Mouse (Mus musculus): ENCODE measurements around the gene Ptprm. TPM values are rescaled to one million over a fixed set of nuclear protein-coding genes. Genes with fewer than 3 reads are reported as not detected.
A peak's percentile ranks its signal among the peaks of the same experiment; 100 is the strongest.

Ptprm gene
- polyA plus RNA-seq, 1 experiment from 2014 or later = 19.5 TPM

- H3K4me3 ChIP-seq (ENCODE audit: control insufficient read depth in 1 of 2, insufficient read depth in 1 of 2, low read depth in 1 of 2, low read length in 2 of 2) = peak overlapping the region; percentile 84 to 90
- peak overlapping the region; percentile 46 to 77 for H3K27ac ChIP-seq (replicated peaks in 1 of 2; ENCODE audit: control insufficient read depth in 1 of 2, insufficient read depth in 1 of 2, low read depth in 2 of 2, low read length in 2 of 2)
- peak overlapping the region; percentile 89 for H3K9ac ChIP-seq (ENCODE audit: low read length)
- under 1% methylated on average over 68 of the region's 68 CpGs for WGBS
- no peaks in the 10 kb centered on the region for H3K36me3 ChIP-seq (ENCODE audit: control insufficient read depth, insufficient read depth, low read length)
- H3K9me3 ChIP-seq (ENCODE audit: control insufficient read depth, low read length) = 0 out of 2 replicates have a peak, but pooled peaks cover 4% of the 10 kb centered on the region
- peak overlapping the region; percentile 91 for H3K4me2 ChIP-seq (ENCODE audit: low read length)
- H3K27me3 ChIP-seq (ENCODE audit: control insufficient read depth, insufficient read depth, low read length) = no peaks in the 10 kb centered on the region
- H3K4me1 ChIP-seq (ENCODE audit: control insufficient read depth in 2 of 2, insufficient read depth in 2 of 2, low read length in 2 of 2) = peaks cover 3 to 7% of the 10 kb centered on the region in 2 experiments; a peak in 2 of 4 replicates
- peak; percentile 32 for ATAC-seq (ENCODE audit: insufficient number of reproducible peaks, insufficient read depth, low FRiP score, low read depth)
Observed at GRCm38 (mm10) chr17:67353796-67354450, 334 bp downstream of the Ptprm start.

GRCm38 (mm10) chr17:67352956-67353795, 1.1 kb downstream of the Ptprm start:
- no peak for ATAC-seq (ENCODE audit: insufficient number of reproducible peaks, insufficient read depth, low FRiP score, low read depth)
- 0 out of 2 replicates have a peak, but pooled peaks cover 4% of the 10 kb centered on the region for H3K9me3 ChIP-seq (ENCODE audit: control insufficient read depth, low read length)
- no peaks in the 10 kb centered on the region for H3K27me3 ChIP-seq (ENCODE audit: control insufficient read depth, insufficient read depth, low read length)
- H3K4me1 ChIP-seq (ENCODE audit: control insufficient read depth in 2 of 2, insufficient read depth in 2 of 2, low read length in 2 of 2) = peaks cover 3 to 7% of the 10 kb centered on the region in 2 experiments; a peak in 2 of 4 replicates
- peak overlapping the region; percentile 91 for H3K4me2 ChIP-seq (ENCODE audit: low read length)
- peak overlapping the region; percentile 84 to 90 for H3K4me3 ChIP-seq (ENCODE audit: control insufficient read depth in 1 of 2, insufficient read depth in 1 of 2, low read depth in 1 of 2, low read length in 2 of 2)
- H3K9ac ChIP-seq (ENCODE audit: low read length) = peak overlapping the region; percentile 89
- H3K27ac ChIP-seq (replicated peaks in 1 of 2; ENCODE audit: control insufficient read depth in 1 of 2, insufficient read depth in 1 of 2, low read depth in 2 of 2, low read length in 2 of 2) = peak overlapping the region; percentile 46 to 77; a peak in 3 of 4 replicates
- no peaks in the 10 kb centered on the region for H3K36me3 ChIP-seq (ENCODE audit: control insufficient read depth, insufficient read depth, low read length)
- WGBS = 4% methylated on average over 50 of the region's 50 CpGs

- Histone ChIP-seq H3K9ac (ENCODE audit: low read length) (0 out of 2 replicates have a peak overlapping the region, but pooled peaks have one; percentile 31), H3K27ac (replicated peaks in 1 of 2; ENCODE audit: control insufficient read depth in 1 of 2, insufficient read depth in 1 of 2, low read depth in 2 of 2, low read length in 2 of 2) (0 out of 4 replicates have a peak overlapping the region, but pooled peaks of 1 of the 2 experiments have one; percentile 12), H3K9me3 (ENCODE audit: control insufficient read depth, low read length) (0 out of 2 replicates have a peak, but pooled peaks cover 4% of the 10 kb centered on the region), H3K4me2 (ENCODE audit: low read length) (peak overlapping the region; percentile 91), H3K4me1 (ENCODE audit: control insufficient read depth in 2 of 2, insufficient read depth in 2 of 2, low read length in 2 of 2) (peaks cover 3 to 12% of the 10 kb centered on the region in 2 experiments; a peak in 3 of 4 replicates), H3K27me3 (ENCODE audit: control insufficient read depth, insufficient read depth, low read length) (no peaks in the 10 kb centered on the region), H3K4me3 (ENCODE audit: control insufficient read depth in 1 of 2, insufficient read depth in 1 of 2, low read depth in 1 of 2, low read length in 2 of 2) (peak overlapping the region; percentile 22 to 84), H3K36me3 (ENCODE audit: control insufficient read depth, insufficient read depth, low read length) (no peaks in the 10 kb centered on the region)
- WGBS = 50% methylated on average over 5 of the region's 5 CpGs
- no peak for ATAC-seq (ENCODE audit: insufficient number of reproducible peaks, insufficient read depth, low FRiP score, low read depth)
Observed at GRCm38 (mm10) chr17:67351423-67351822, 2.8 kb downstream of the Ptprm start.

- H3K27ac ChIP-seq (replicated peaks in 1 of 2; ENCODE audit: control insufficient read depth in 1 of 2, insufficient read depth in 1 of 2, low read depth in 2 of 2, low read length in 2 of 2) = no peak overlapping the region
- no peak overlapping the region for H3K9ac ChIP-seq (ENCODE audit: low read length)
- H3K4me1 ChIP-seq (ENCODE audit: control insufficient read depth in 2 of 2, insufficient read depth in 2 of 2, low read length in 2 of 2) = peaks cover 3 to 12% of the 10 kb centered on the region in 2 experiments; a peak in 3 of 4 replicates
- 0 out of 2 replicates have a peak, but pooled peaks cover 4% of the 10 kb centered on the region for H3K9me3 ChIP-seq (ENCODE audit: control insufficient read depth, low read length)
- WGBS = 65% methylated on average over 7 of the region's 7 CpGs
- no peaks in the 10 kb centered on the region for H3K27me3 ChIP-seq (ENCODE audit: control insufficient read depth, insufficient read depth, low read length)
- peak overlapping the region; percentile 91 for H3K4me2 ChIP-seq (ENCODE audit: low read length)
- no peaks in the 10 kb centered on the region for H3K36me3 ChIP-seq (ENCODE audit: control insufficient read depth, insufficient read depth, low read length)
- H3K4me3 ChIP-seq (ENCODE audit: control insufficient read depth in 1 of 2, insufficient read depth in 1 of 2, low read depth in 1 of 2, low read length in 2 of 2) = no peak overlapping the region
- ATAC-seq (ENCODE audit: insufficient number of reproducible peaks, insufficient read depth, low FRiP score, low read depth) = no peak
Observed at GRCm38 (mm10) chr17:67350536-67350935, 3.7 kb downstream of the Ptprm start.

GRCm38 (mm10) chr17:67349594-67349993, 4.7 kb downstream of the Ptprm start:
- Histone ChIP-seq H3K4me1 (ENCODE audit: control insufficient read depth in 2 of 2, insufficient read depth in 2 of 2, low read length in 2 of 2) (peaks cover 3 to 8% of the 10 kb centered on the region in 2 experiments; a peak in 2 of 4 replicates), H3K4me2 (ENCODE audit: low read length) (no peak overlapping the region), H3K27ac (replicated peaks in 1 of 2; ENCODE audit: control insufficient read depth in 1 of 2, insufficient read depth in 1 of 2, low read depth in 2 of 2, low read length in 2 of 2) (no peak overlapping the region), H3K36me3 (ENCODE audit: control insufficient read depth, insufficient read depth, low read length) (no peaks in the 10 kb centered on the region), H3K4me3 (ENCODE audit: control insufficient read depth in 1 of 2, insufficient read depth in 1 of 2, low read depth in 1 of 2, low read length in 2 of 2) (no peak overlapping the region), H3K9me3 (ENCODE audit: control insufficient read depth, low read length) (0 out of 2 replicates have a peak, but pooled peaks cover 4% of the 10 kb centered on the region), H3K9ac (ENCODE audit: low read length) (no peak overlapping the region), H3K27me3 (ENCODE audit: control insufficient read depth, insufficient read depth, low read length) (no peaks in the 10 kb centered on the region)
- no peak for ATAC-seq (ENCODE audit: insufficient number of reproducible peaks, insufficient read depth, low FRiP score, low read depth)
- 90% methylated on average over 8 of the region's 8 CpGs for WGBS

- H3K9me3 ChIP-seq (ENCODE audit: control insufficient read depth, low read length) = 0 out of 2 replicates have a peak, but pooled peaks cover 4% of the 10 kb centered on the region
- peak overlapping the region; percentile 24 to 55; a peak in 3 of 4 replicates for H3K27ac ChIP-seq (replicated peaks in 1 of 2; ENCODE audit: control insufficient read depth in 1 of 2, insufficient read depth in 1 of 2, low read depth in 2 of 2, low read length in 2 of 2)
- no peak overlapping the region for H3K9ac ChIP-seq (ENCODE audit: low read length)
- ATAC-seq (ENCODE audit: insufficient number of reproducible peaks, insufficient read depth, low FRiP score, low read depth) = no peak
- no peaks in the 10 kb centered on the region for H3K36me3 ChIP-seq (ENCODE audit: control insufficient read depth, insufficient read depth, low read length)
- peaks cover 0 to 5% of the 10 kb centered on the region in 2 experiments; a peak in 1 of 4 replicates for H3K4me1 ChIP-seq (ENCODE audit: control insufficient read depth in 2 of 2, insufficient read depth in 2 of 2, low read length in 2 of 2)
- no peak overlapping the region for H3K4me3 ChIP-seq (ENCODE audit: control insufficient read depth in 1 of 2, insufficient read depth in 1 of 2, low read depth in 1 of 2, low read length in 2 of 2)
- 74% methylated on average over 10 of the region's 10 CpGs for WGBS
- no peak overlapping the region for H3K4me2 ChIP-seq (ENCODE audit: low read length)
- H3K27me3 ChIP-seq (ENCODE audit: control insufficient read depth, insufficient read depth, low read length) = no peaks in the 10 kb centered on the region
Observed at GRCm38 (mm10) chr17:67346921-67347320, 7.3 kb downstream of the Ptprm start.

- Histone ChIP-seq H3K36me3 (ENCODE audit: control insufficient read depth, insufficient read depth, low read length) (no peaks in the 10 kb centered on the region), H3K9ac (ENCODE audit: low read length) (no peak overlapping the region), H3K4me2 (ENCODE audit: low read length) (no peak overlapping the region), H3K27me3 (ENCODE audit: control insufficient read depth, insufficient read depth, low read length) (no peaks in the 10 kb centered on the region), H3K27ac (replicated peaks in 1 of 2; ENCODE audit: control insufficient read depth in 1 of 2, insufficient read depth in 1 of 2, low read depth in 2 of 2, low read length in 2 of 2) (no peak overlapping the region), H3K4me3 (ENCODE audit: control insufficient read depth in 1 of 2, insufficient read depth in 1 of 2, low read depth in 1 of 2, low read length in 2 of 2) (no peak overlapping the region), H3K9me3 (ENCODE audit: control insufficient read depth, low read length) (0 out of 2 replicates have a peak, but pooled peaks cover 4% of the 10 kb centered on the region), H3K4me1 (ENCODE audit: control insufficient read depth in 2 of 2, insufficient read depth in 2 of 2, low read length in 2 of 2) (peaks cover 0 to 5% of the 10 kb centered on the region in 2 experiments; a peak in 1 of 4 replicates)
- no peak for ATAC-seq (ENCODE audit: insufficient number of reproducible peaks, insufficient read depth, low FRiP score, low read depth)
- WGBS = 78% methylated on average over 8 of the region's 8 CpGs
Observed at GRCm38 (mm10) chr17:67345157-67345556, 9.1 kb downstream of the Ptprm start.
